Mouse (Mus musculus) CH12.LX (cell line): ENCODE results near the gene Cep112. TPM values are rescaled to one million over a fixed set of nuclear protein-coding genes. Genes with fewer than 3 reads are reported as not detected.

ENCODE experiments used
- DNase-seq: peaks from one replicate; pipeline ENCODE4 v3.0.0-alpha.2; 2013; ENCODE audit errors: extremely low read depth
- H3K27ac ChIP-seq: 2 replicates; pipeline ENCODE4 v1.5.1; 2012; ENCODE audit warnings: low read depth, mild to moderate bottlenecking, control low read depth, moderate library complexity; ENCODE audit not compliant: insufficient read depth
- H3K27me3 ChIP-seq: replicated peaks from 2 replicates; pipeline ENCODE3; 2012; ENCODE audit warnings: inconsistent platforms
- H3K36me3 ChIP-seq, 2 experiments: replicated peaks in 1 of 2; 2 replicates each; pipeline versions ENCODE3 to v1.6.1; 2012; ENCODE audit warnings: inconsistent platforms in 1 of 2, low read length in 1 of 2, mild to moderate bottlenecking in 1 of 2, mixed read lengths in 1 of 2, moderate library complexity in 1 of 2; ENCODE audit not compliant: control insufficient read depth in 1 of 2, insufficient read depth in 1 of 2
- H3K4me1 ChIP-seq, 2 experiments: 2 replicates each; pipeline ENCODE4 v1.6.1; 2012; ENCODE audit warnings: inconsistent platforms in 1 of 2, moderate library complexity in 1 of 2; ENCODE audit not compliant: insufficient read depth in 2 of 2, control insufficient read depth in 1 of 2
- H3K4me2 ChIP-seq: 2 replicates; pipeline ENCODE4 v1.6.1; 2012; ENCODE audit warnings: low read depth, mild to moderate bottlenecking, control low read depth; ENCODE audit not compliant: poor library complexity, insufficient read depth, severe bottlenecking
- H3K4me3 ChIP-seq, 3 experiments: fragments of 150-350 bp in 1 of 3; sonication (generic) in 1 of 3; replicated peaks in 1 of 3; 2 replicates each; pipeline versions ENCODE3 to v1.5.1; 2011 to 2012; ENCODE audit warnings: low read depth in 2 of 3, low read length in 2 of 3, mild to moderate bottlenecking in 2 of 3, moderate library complexity in 2 of 3, control low read depth in 1 of 3, improper control_type of control experiment in 1 of 3, inconsistent platforms in 1 of 3, mixed read lengths in 1 of 3; ENCODE audit not compliant: poor library complexity in 1 of 3
- H3K79me2 ChIP-seq: replicated peaks from 2 replicates; pipeline ENCODE4 v1.6.1; 2012; ENCODE audit warnings: mild to moderate bottlenecking, moderate library complexity; ENCODE audit not compliant: control insufficient read depth, poor library complexity, insufficient read depth, severe bottlenecking; ENCODE audit errors: extremely low read depth
- H3K9ac ChIP-seq: 2 replicates; pipeline ENCODE4 v1.6.1; 2012; ENCODE audit warnings: low read depth, mild to moderate bottlenecking, control low read depth, moderate library complexity; ENCODE audit not compliant: insufficient read depth
- H3K9me3 ChIP-seq: replicated peaks from 2 replicates; pipeline ENCODE3; 2012; ENCODE audit warnings: low read length, inconsistent platforms, mixed read lengths
- BHLHE40 ChIP-seq: IDR thresholded peaks from 2 replicates; pipeline ENCODE4 v1.6.1; 2011; ENCODE audit warnings: mild to moderate bottlenecking, low read depth, low read length, improper control_type of control experiment
- CHD1 ChIP-seq: IDR thresholded peaks from 2 replicates; pipeline ENCODE4 v1.6.1; 2012; ENCODE audit warnings: low read depth, low read length, improper control_type of control experiment, inconsistent platforms
- CHD2 ChIP-seq: IDR thresholded peaks from 2 replicates; pipeline ENCODE4 v1.6.1; 2011; ENCODE audit warnings: low read length, improper control_type of control experiment
- CTCF ChIP-seq, 2 experiments: IDR thresholded peaks in 1 of 2; conservative IDR thresholded peaks in 1 of 2; 2 replicates each; pipeline ENCODE4 v1.5.1; 2011 to 2012; ENCODE audit warnings: low read depth in 2 of 2, low read length in 2 of 2, improper control_type of control experiment in 1 of 2, inconsistent platforms in 1 of 2, mild to moderate bottlenecking in 1 of 2, moderate library complexity in 1 of 2
- E2F4 ChIP-seq: IDR thresholded peaks from 2 replicates; pipeline ENCODE4 v1.6.1; 2011; ENCODE audit warnings: low read depth, low read length, improper control_type of control experiment; ENCODE audit not compliant: insufficient replicate concordance
- ELF1 ChIP-seq: IDR thresholded peaks from 2 replicates; pipeline ENCODE4 v1.6.1; 2014; ENCODE audit warnings: low read depth, mild to moderate bottlenecking, inconsistent platforms, low read length, improper control_type of control experiment
- EP300 ChIP-seq: IDR thresholded peaks from 2 replicates; pipeline ENCODE4 v1.6.1; 2011; ENCODE audit warnings: low read length, improper control_type of control experiment
- ETS1 ChIP-seq: conservative IDR thresholded peaks from 2 replicates; pipeline ENCODE4 v1.6.1; 2012; ENCODE audit warnings: low read depth, mild to moderate bottlenecking, inconsistent platforms, low read length, improper control_type of control experiment, moderate library complexity
- GABPA ChIP-seq: IDR thresholded peaks from 2 replicates; pipeline ENCODE4 v1.6.1; 2012; ENCODE audit warnings: low read depth, low read length, improper control_type of control experiment, inconsistent platforms; ENCODE audit not compliant: insufficient replicate concordance
- HCFC1 ChIP-seq: IDR thresholded peaks from 2 replicates; pipeline ENCODE4 v1.6.1; 2012; ENCODE audit warnings: low read depth, mild to moderate bottlenecking, inconsistent platforms, low read length, improper control_type of control experiment
- IRF4 ChIP-seq: IDR thresholded peaks from 2 replicates; pipeline ENCODE4 v1.6.1; 2014; ENCODE audit warnings: low read depth, mild to moderate bottlenecking, inconsistent platforms, low read length, improper control_type of control experiment
- JUN ChIP-seq: IDR thresholded peaks from 2 replicates; pipeline ENCODE4 v1.6.1; 2011; ENCODE audit warnings: low read depth, mild to moderate bottlenecking, low read length, improper control_type of control experiment, moderate library complexity; ENCODE audit not compliant: insufficient read depth
- JUND ChIP-seq: conservative IDR thresholded peaks from 2 replicates; pipeline ENCODE4 v1.6.1; 2011; ENCODE audit warnings: low read depth, low read length, improper control_type of control experiment
- KAT2A ChIP-seq: IDR thresholded peaks from 2 replicates; pipeline ENCODE4 v1.6.1; 2012; ENCODE audit warnings: low read length, improper control_type of control experiment, inconsistent platforms; ENCODE audit not compliant: insufficient replicate concordance
- MAFK ChIP-seq: IDR thresholded peaks from 2 replicates; pipeline ENCODE4 v1.6.1; 2011; ENCODE audit warnings: low read length, improper control_type of control experiment; ENCODE audit not compliant: insufficient replicate concordance
- MAX ChIP-seq: IDR thresholded peaks from 2 replicates; pipeline ENCODE4 v1.6.1; 2011; ENCODE audit warnings: low read length, improper control_type of control experiment
- MAZ ChIP-seq: IDR thresholded peaks from 2 replicates; pipeline ENCODE4 v1.6.1; 2012; ENCODE audit warnings: low read depth, mild to moderate bottlenecking, inconsistent platforms, low read length, improper control_type of control experiment, moderate library complexity
- MEF2A ChIP-seq: IDR thresholded peaks from 2 replicates; pipeline ENCODE4 v1.6.1; 2014; ENCODE audit warnings: low read depth, mild to moderate bottlenecking, inconsistent platforms, low read length, improper control_type of control experiment, borderline replicate concordance
- MXI1 ChIP-seq: IDR thresholded peaks from 2 replicates; pipeline ENCODE4 v1.6.1; 2011; ENCODE audit warnings: mild to moderate bottlenecking, low read depth, low read length, improper control_type of control experiment
- MYC ChIP-seq: IDR thresholded peaks from 2 replicates; pipeline ENCODE4 v1.6.1; 2011; ENCODE audit warnings: low read depth, mild to moderate bottlenecking, improper control_type of control experiment, low read length
- NELFE ChIP-seq: IDR thresholded peaks from 2 replicates; pipeline ENCODE4 v1.6.1; 2011; ENCODE audit warnings: low read depth, low read length, improper control_type of control experiment
- NRF1 ChIP-seq: IDR thresholded peaks from 2 replicates; pipeline ENCODE4 v1.6.1; 2014; ENCODE audit warnings: low read depth, mild to moderate bottlenecking, inconsistent platforms, low read length, improper control_type of control experiment, moderate library complexity
- PAX5 ChIP-seq: IDR thresholded peaks from 2 replicates; pipeline ENCODE4 v1.6.1; 2012; ENCODE audit warnings: low read length, inconsistent platforms, mixed read lengths
- POLR2A ChIP-seq: IDR thresholded peaks from 2 replicates; pipeline ENCODE4 v1.6.1; 2011; ENCODE audit warnings: low read depth, mild to moderate bottlenecking, improper control_type of control experiment, low read length
- POLR2AphosphoS2 ChIP-seq: IDR thresholded peaks from 2 replicates; pipeline ENCODE4 v1.6.1; 2011; ENCODE audit warnings: low read depth, low read length, improper control_type of control experiment
- RAD21 ChIP-seq: IDR thresholded peaks from 2 replicates; pipeline ENCODE4 v1.6.1; 2011; ENCODE audit warnings: low read depth, mild to moderate bottlenecking, low read length, improper control_type of control experiment, moderate library complexity
- RCOR1 ChIP-seq: conservative IDR thresholded peaks from 2 replicates; pipeline ENCODE4 v1.6.1; 2012; ENCODE audit warnings: low read depth, mild to moderate bottlenecking, inconsistent platforms, low read length, improper control_type of control experiment
- SIN3A ChIP-seq: IDR thresholded peaks from 2 replicates; pipeline ENCODE4 v1.6.1; 2012; ENCODE audit warnings: low read length, improper control_type of control experiment, inconsistent platforms
- SMC3 ChIP-seq: IDR thresholded peaks from 2 replicates; pipeline ENCODE4 v1.6.1; 2011; ENCODE audit warnings: low read depth, low read length, improper control_type of control experiment
- TBP ChIP-seq: conservative IDR thresholded peaks from 2 replicates; pipeline ENCODE4 v1.6.1; 2011; ENCODE audit warnings: low read depth, low read length, improper control_type of control experiment
- TCF12 ChIP-seq: IDR thresholded peaks from 2 replicates; pipeline ENCODE4 v1.6.1; 2014; ENCODE audit warnings: low read depth, mild to moderate bottlenecking, inconsistent platforms, low read length, improper control_type of control experiment
- UBTF ChIP-seq: IDR thresholded peaks from 2 replicates; pipeline ENCODE4 v1.6.1; 2012; ENCODE audit warnings: low read depth, mild to moderate bottlenecking, inconsistent platforms, low read length, improper control_type of control experiment, moderate library complexity
- USF1 ChIP-seq: IDR thresholded peaks from 2 replicates; pipeline ENCODE4 v1.6.1; 2014; ENCODE audit warnings: low read depth, mild to moderate bottlenecking, inconsistent platforms, low read length, improper control_type of control experiment
- USF2 ChIP-seq: conservative IDR thresholded peaks from 2 replicates; pipeline ENCODE4 v1.6.1; 2011; ENCODE audit warnings: low read depth, low read length, improper control_type of control experiment
- ZC3H11A ChIP-seq: IDR thresholded peaks from 2 replicates; pipeline ENCODE4 v1.6.1; 2012; ENCODE audit warnings: low read depth, mild to moderate bottlenecking, inconsistent platforms, low read length, improper control_type of control experiment
- ZKSCAN1 ChIP-seq: IDR thresholded peaks from 2 replicates; pipeline ENCODE4 v1.6.1; 2012; ENCODE audit warnings: low read depth, inconsistent platforms, low read length, improper control_type of control experiment, borderline replicate concordance
- ZMIZ1 ChIP-seq: IDR thresholded peaks from 2 replicates; pipeline ENCODE4 v1.6.1; 2012; ENCODE audit warnings: low read depth, mild to moderate bottlenecking, inconsistent platforms, low read length, improper control_type of control experiment
- ZNF384 ChIP-seq: IDR thresholded peaks from 2 replicates; pipeline ENCODE4 v1.6.1; 2012; ENCODE audit warnings: low read depth, low read length, improper control_type of control experiment, inconsistent platforms
- dilution Hi-C: fragments of 300-500 bp; cut with MboI; formaldehyde crosslinking; loops from 2 replicates; pipeline ENCODE4 v1.14.3; 2020; ENCODE audit warnings: low sequenced_read_pairs; ENCODE audit not compliant: extremely low pct_unique_long_range_greater_than_20kb, extremely low pct_ligation_motif_present
- in situ Hi-C: fragments of 300-500 bp; cut with MboI; formaldehyde crosslinking; loops from 3 replicates; pipeline ENCODE4 v1.14.3; 2019; ENCODE audit warnings: low sequenced_read_pairs, low pct_ligation_motif_present, low pct_unique_long_range_greater_than_20kb, mixed read lengths
- polyA plus RNA-seq: library from polyadenylated mRNA; unstranded; fragments of >175 nt; gene quantifications from 2 replicates; pipeline ENCODE4 v1.2.1, GENCODE M21; 2012; ENCODE audit warnings: low read depth; ENCODE audit not compliant: insufficient read length
- total RNA-seq, 2 experiments: library from RNA; depleted of rRNA; stranded (reverse); fragments of 300-350 nt in 1 of 2; fragments of >200 nt in 1 of 2; gene quantifications; 2 replicates each; pipeline ENCODE4 v1.2.3; 2012 to 2014

Cep112 gene
- total and polyA plus RNA-seq, 3 experiments = 0.93 to 1.4 (median 1.3) TPM

- TF ChIP-seq MAZ = no peak
- no peak for TF ChIP-seq HCFC1
- no peak for TF ChIP-seq ELF1
- TF ChIP-seq RCOR1 = no peak
- TF ChIP-seq NELFE = no peak
- TF ChIP-seq, all 38 proteins: peak for 3
Measured at GRCm38 (mm10) chr11:108447148-108447547, 22.2 kb downstream of the Cep112 start (continued).

GRCm38 (mm10) chr11:108449811-108450210 is 24.8 kb downstream of the Cep112 start:
- in situ Hi-C loops = loop anchor here (10.0 kb wide), 4 partner anchors 145 to 745 kb away; partner anchors contain the start of gene Axin2
- no peak overlapping the region for H3K4me2 ChIP-seq

More at GRCm38 (mm10) chr11:108449811-108450210, 24.8 kb downstream of the Cep112 start:
- no peaks in the 10 kb centered on the region for H3K27me3 ChIP-seq
- H3K9ac ChIP-seq = no peak overlapping the region
- no peak overlapping the region for H3K27ac ChIP-seq
- H3K4me3 ChIP-seq = no peak overlapping the region
- no peak for TF ChIP-seq UBTF
- no peak for TF ChIP-seq PAX5
- TF ChIP-seq ZKSCAN1 = no peak
- no peak for TF ChIP-seq RCOR1
- no peak for TF ChIP-seq GABPA
- TF ChIP-seq CHD1 = no peak
- no peak for TF ChIP-seq EP300
- no peak for TF ChIP-seq MAX
- no peak for TF ChIP-seq ELF1
- no peak for TF ChIP-seq MAFK
- TF ChIP-seq TCF12 = no peak
- peak; percentile 92 to 98 for TF ChIP-seq CTCF (conservative IDR thresholded peaks at IDR 0.05 in 1 of 2, IDR thresholded peaks at IDR 0.05 in 1 of 2; ENCODE audit: low read depth in 2 of 2, low read length in 2 of 2)
- TF ChIP-seq ETS1 = no peak
- no peak for TF ChIP-seq POLR2A
- no peak for TF ChIP-seq POLR2AphosphoS2
- TF ChIP-seq NRF1 = no peak
- peak; percentile 19; the same call in 1 of the 2 replicates for TF ChIP-seq NELFE
- 0 out of 2 replicates have a peak, but pooled peaks have one; percentile 34 for TF ChIP-seq JUND
- no peak for TF ChIP-seq CHD2
- TF ChIP-seq USF1 = no peak
- no peak for TF ChIP-seq MXI1
- TF ChIP-seq SMC3 = peak; percentile 97
- TF ChIP-seq SIN3A = no peak
- TF ChIP-seq MAZ = no peak
- no peak for TF ChIP-seq BHLHE40
- no peak for TF ChIP-seq JUN
- TF ChIP-seq RAD21 = no peak; the same call in none of the 2 replicates
- no peak for TF ChIP-seq MEF2A
- no peak for TF ChIP-seq KAT2A
- TF ChIP-seq IRF4 = no peak
- no peak for TF ChIP-seq ZNF384
- TF ChIP-seq TBP = no peak
- no peak for TF ChIP-seq ZMIZ1
- TF ChIP-seq E2F4 = no peak
- peak; percentile 70; the same call in 1 of the 2 replicates for TF ChIP-seq MYC
- TF ChIP-seq HCFC1 = no peak
- TF ChIP-seq ZC3H11A = peak; percentile 92
- TF ChIP-seq USF2 = no peak
- dilution Hi-C loops = no loop called here
- no peaks in the 10 kb centered on the region for H3K4me1 ChIP-seq
- peaks cover 7% of the 10 kb centered on the region for H3K9me3 ChIP-seq
- no peaks in the 10 kb centered on the region for H3K79me2 ChIP-seq
- DNase-seq = peak; percentile 78
- no peaks in the 10 kb centered on the region for H3K36me3 ChIP-seq
